Comparison of ENCODE assay signal across 9 mouse cellular contexts in the genomic region with DNA sequence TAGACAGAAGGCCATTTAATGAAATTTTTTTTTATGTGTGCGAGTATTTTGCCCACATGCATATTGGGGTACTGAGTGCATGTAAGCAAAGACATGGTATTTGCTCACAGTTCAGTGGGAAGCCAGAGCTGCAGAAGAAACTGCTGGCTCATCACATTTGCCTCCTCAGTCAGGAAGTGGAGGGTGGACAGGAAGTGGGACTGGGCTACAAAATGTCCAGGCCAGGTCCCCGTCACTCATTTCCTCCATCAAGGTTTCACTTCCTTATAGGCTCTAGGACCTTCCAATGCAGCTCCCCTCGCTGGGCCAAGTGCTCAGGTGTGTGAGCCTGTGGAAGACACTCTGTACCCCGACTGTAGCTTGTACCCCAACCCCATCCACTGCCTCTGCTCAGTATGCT. TPM values are rescaled to one million over a fixed set of nuclear protein-coding genes. Genes with fewer than 3 reads are reported as not detected.
DNase-seq lines count a peak whose midpoint lies in the region; ATAC-seq lines count a peak whose summit lies in the region.
"Had no signal": no experiment of that assay in that cellular context is flagged by ENCODE, and none has a peak within 500 bp of the region (broad histone marks: within the 10 kb centered on the region; RNA-seq: fewer than 3 reads in every experiment).

No protein-coding gene starts in this region.

- H3K36me3 ChIP-seq in kidney, embryonic 14.5 days (ENCODE audit: control insufficient read depth, insufficient read depth, low read length), result no peaks in the 10 kb centered on the region
- no peaks in the 10 kb centered on the region for H3K36me3 ChIP-seq in forebrain, embryonic 13.5 days (ENCODE audit: poor library complexity, severe bottlenecking)
- H3K36me3 ChIP-seq: neural tube, embryonic 12.5 days had no signal

- no peaks in the 10 kb centered on the region for H3K9me3 ChIP-seq in kidney, embryonic 14.5 days (ENCODE audit: control insufficient read depth, low read length)
- no peaks in the 10 kb centered on the region for H3K9me3 ChIP-seq in forebrain, embryonic 13.5 days (replicated peaks)
- H3K9me3 ChIP-seq: neural tube, embryonic 12.5 days had no signal

- peak; percentile 20 to 57 for DNase-seq in kidney, postnatal 25 days
- peak; percentile 89 for DNase-seq in A20 (ENCODE audit: low read depth, low spot score)
- peak; percentile 56 for DNase-seq in brain, adult 2 months (ENCODE audit: low read depth, low spot score)
- DNase-seq in lung, postnatal 25 days (ENCODE audit: low spot score), result peak; percentile 43
- DNase-seq in adrenal gland, postnatal 14 days, result no peak

- H3K27ac ChIP-seq in kidney, embryonic 14.5 days (ENCODE audit: low read depth, low read length), result no peak overlapping the region
- no peak overlapping the region for H3K27ac ChIP-seq in forebrain, embryonic 13.5 days
- H3K27ac ChIP-seq: neural tube, embryonic 12.5 days had no signal

- WGBS in kidney, embryonic 14.5 days, result 79% methylated on average over 4 of the region's 4 CpGs
- 81% methylated on average over 4 of the region's 4 CpGs for WGBS in forebrain, embryonic 13.5 days

- no peak overlapping the region for H3K4me2 ChIP-seq in kidney, embryonic 14.5 days (replicated peaks; ENCODE audit: low read depth, low read length)
- no peak overlapping the region for H3K4me2 ChIP-seq in forebrain, embryonic 13.5 days
- H3K4me2 ChIP-seq: neural tube, embryonic 12.5 days had no signal

- ATAC-seq in kidney, embryonic 14.5 days (ENCODE audit: low FRiP score, low TSS enrichment), result no peak
- no peak for ATAC-seq in forebrain, embryonic 13.5 days
- ATAC-seq: activated CD4-positive, CD25-positive, alpha-beta regulatory T cell, adult 4 months had no signal

- no peak overlapping the region for H3K9ac ChIP-seq in kidney, embryonic 14.5 days (ENCODE audit: low read depth, low read length)
- no peak overlapping the region for H3K9ac ChIP-seq in forebrain, embryonic 13.5 days
- H3K9ac ChIP-seq: neural tube, embryonic 12.5 days had no signal

- H3K27me3 ChIP-seq in kidney, embryonic 14.5 days (ENCODE audit: control insufficient read depth, insufficient read depth, low read length), result no peaks in the 10 kb centered on the region
- peaks cover 3% of the 10 kb centered on the region; the same call in 1 of the 2 replicates for H3K27me3 ChIP-seq in forebrain, embryonic 13.5 days
- H3K27me3 ChIP-seq: neural tube, embryonic 12.5 days had no signal

- peaks cover 23% of the 10 kb centered on the region for H3K4me1 ChIP-seq in kidney, embryonic 14.5 days (ENCODE audit: control insufficient read depth, insufficient read depth, low read length)
- peaks cover 16% of the 10 kb centered on the region for H3K4me1 ChIP-seq in forebrain, embryonic 13.5 days

- no peak overlapping the region for H3K4me3 ChIP-seq in kidney, embryonic 14.5 days (ENCODE audit: low read length)
- no peak overlapping the region for H3K4me3 ChIP-seq in forebrain, embryonic 13.5 days
- H3K4me3 ChIP-seq: neural tube, embryonic 12.5 days had no signal

RNA-seq across cellular contexts. Expression of gene Neurl1a, which starts 46.1 kb away (rescaled TPM):
- polyA plus RNA-seq in kidney, embryonic 14.5 days (2014; fragmentation: Nextera tagmentation; extraction: Ambion mirVana), result 4.7 and 5.9 TPM in 2 replicates
- total RNA-seq in adrenal gland, postnatal 14 days (2021), result 15.3 and 16.0 TPM in 2 replicates
- polyA plus RNA-seq in forebrain, embryonic 13.5 days (2015; fragmentation: Nextera tagmentation; extraction: Ambion mirVana), result 2.8 and 4.4 TPM in 2 replicates
